Mouse (Mus musculus) layer of hippocampus, adult 9-10 months (tissue): ENCODE data around the gene Lats2.
"Not testable (repeated sequence)": the region's sequence is repeated elsewhere in the genome, so short reads cannot be mapped to it uniquely, and the experiment has no call there.

ENCODE experiments used
- DNase-seq: peaks from one replicate; pipeline ENCODE4 v3.0.0; 2022; ENCODE audit warnings: low spot score

Gene Lats2

GRCm38 (mm10) chr14:57694246-57694645, 63.9 kb downstream of the Lats2 start:
- no peak for DNase-seq

- DNase-seq, result no peak
These were observed 65.6 kb downstream of the Lats2 start for GRCm38 (mm10) chr14:57692517-57693130.

- DNase-seq, result no peak
These were observed 66.9 kb downstream of the Lats2 start for GRCm38 (mm10) chr14:57691316-57691715.

GRCm38 (mm10) chr14:57690681-57691080, 67.5 kb downstream of the Lats2 start:
- no peak for DNase-seq

- DNase-seq, result not testable (repeated sequence)
These were observed 70.1 kb downstream of the Lats2 start for GRCm38 (mm10) chr14:57688066-57688465.

- DNase-seq, result no peak
These were observed 70.7 kb downstream of the Lats2 start for GRCm38 (mm10) chr14:57687441-57687840.

- DNase-seq, result no peak
These were observed 71.5 kb downstream of the Lats2 start for GRCm38 (mm10) chr14:57686647-57687046.

GRCm38 (mm10) chr14:57684579-57684978, 73.6 kb downstream of the Lats2 start:
- peak; percentile 38 for DNase-seq

- no peak for DNase-seq
These were observed 75.4 kb downstream of the Lats2 start for GRCm38 (mm10) chr14:57682751-57683150.

- peak; percentile 80 for DNase-seq
These were observed 78.1 kb downstream of the Lats2 start for GRCm38 (mm10) chr14:57679958-57680535.

GRCm38 (mm10) chr14:57679523-57679922, 78.7 kb downstream of the Lats2 start:
- no peak for DNase-seq

GRCm38 (mm10) chr14:57675481-57675880, 82.7 kb downstream of the Lats2 start:
- DNase-seq, result no peak

- DNase-seq, result no peak
These were observed 92.6 kb downstream of the Lats2 start for GRCm38 (mm10) chr14:57665628-57665950.

GRCm38 (mm10) chr14:57664822-57665627, 93.2 kb downstream of the Lats2 start, which contains the start of gene Xpo4:
Xpo4 (minus strand) TSS chr14:57665430.
- DNase-seq, result peak; percentile 48

- DNase-seq, result no peak
These were observed 93.8 kb downstream of the Lats2 start for GRCm38 (mm10) chr14:57664311-57664821.

- DNase-seq, result no peak
These were observed 94.6 kb downstream of the Lats2 start for GRCm38 (mm10) chr14:57663630-57664029.

GRCm38 (mm10) chr14:57658301-57658700, 99.9 kb downstream of the Lats2 start:
- DNase-seq, result no peak

- DNase-seq, result no peak
These were observed 100.7 kb downstream of the Lats2 start for GRCm38 (mm10) chr14:57657500-57657899.

GRCm38 (mm10) chr14:57656519-57656918, 101.7 kb downstream of the Lats2 start:
- DNase-seq, result not testable (repeated sequence)

GRCm38 (mm10) chr14:57649501-57649900, 108.7 kb downstream of the Lats2 start:
- no peak for DNase-seq

- no peak for DNase-seq
These were observed 112.0 kb downstream of the Lats2 start for GRCm38 (mm10) chr14:57646155-57646554.
